Mouse (Mus musculus) gastrocnemius, postnatal 25 days (tissue): ENCODE measurements around the gene Cep290. TPM values are rescaled to one million over a fixed set of nuclear protein-coding genes. Genes with fewer than 3 reads are reported as not detected.
A peak's percentile ranks its signal among the peaks of the same experiment; 100 is the strongest.
"Not testable (repeated sequence)": the region's sequence is repeated elsewhere in the genome, so short reads cannot be mapped to it uniquely, and the experiment has no call there.

Source experiments
- DNase-seq: peaks from one replicate; pipeline ENCODE4 v3.0.0; 2022
- long read RNA-seq, 2 experiments: library from polyadenylated mRNA; stranded (forward); transcript quantifications; one replicate each; pipeline ENCODE4 v2.0.0; 2021
- total RNA-seq, 2 experiments: library from RNA; stranded (reverse); gene quantifications; 1 replicate in 1 of 2; 2 replicates in 1 of 2; pipeline ENCODE4 v1.2.3; 2021

Gene Cep290
- 1 to 10 TPM; 2.0 to 2.9 TPM for total RNA-seq
- long read RNA-seq, experiment 1, partial matches to known transcripts, result 0 of 1 reads
- long read RNA-seq, experiment 1, other reads (novel, unspliced or antisense), result 1 of 1 reads
- long read RNA-seq, experiment 2, full-length matches to known transcripts, result 1 of 1 reads
- long read RNA-seq, experiment 2, partial matches to known transcripts, result 0 of 1 reads
- long read RNA-seq, experiment 2, other reads (novel, unspliced or antisense), result 0 of 1 reads

- DNase-seq, result peak; percentile 94
Observed at GRCm38 (mm10) chr10:100487097-100487978, at the start of gene Cep290, which contains the start of gene Tmtc3. Gene Cep290, plus strand, starts transcription at chr10:100487558. Gene Tmtc3, minus strand, starts transcription at chr10:100487350.

DNA sequence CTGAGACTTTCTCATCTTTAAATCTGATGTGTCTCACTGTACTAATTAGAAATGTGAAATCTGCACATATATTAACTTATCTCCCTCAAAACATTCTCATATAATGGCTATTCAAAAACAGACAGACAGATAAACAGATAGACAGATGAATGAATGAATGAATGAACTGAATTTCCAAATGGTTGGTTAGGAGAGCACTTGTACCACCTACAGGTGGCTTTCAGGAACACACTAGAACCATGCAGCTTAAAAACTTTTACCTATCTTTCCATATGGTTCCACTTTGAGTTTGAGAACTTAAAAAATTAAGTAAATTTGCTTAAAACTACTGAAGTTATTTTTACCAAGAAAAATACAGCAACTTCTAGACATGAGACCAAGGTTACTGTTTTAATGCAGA lies 38.0 kb upstream of the Cep290 start:
- DNase-seq, result no peak

GRCm38 (mm10) chr10:100460515-100460914 lies 26.8 kb upstream of the Cep290 start:
- no peak for DNase-seq

DNA sequence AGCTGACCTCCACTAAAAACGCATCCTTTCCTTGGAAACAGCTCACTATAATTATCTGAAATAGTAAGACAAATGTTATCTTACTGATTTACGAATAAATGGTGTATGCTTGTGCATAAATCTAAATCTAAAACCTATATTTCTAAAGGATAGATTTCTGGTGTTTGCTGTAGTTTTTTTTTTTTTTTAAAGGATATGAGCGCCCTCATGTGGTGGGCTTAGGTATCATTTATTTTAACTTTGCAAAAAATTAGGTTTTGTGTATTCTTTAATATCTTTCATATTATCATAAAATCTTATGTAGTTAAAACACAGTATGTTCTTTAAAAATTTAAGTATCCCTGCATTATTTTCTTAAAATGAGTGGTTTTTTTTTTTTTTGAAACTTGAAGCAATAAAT lies 12.3 kb upstream of the Cep290 start:
- DNase-seq, result no peak

GRCm38 (mm10) chr10:100479538-100479937 lies 7.8 kb upstream of the Cep290 start:
- no peak for DNase-seq

DNA sequence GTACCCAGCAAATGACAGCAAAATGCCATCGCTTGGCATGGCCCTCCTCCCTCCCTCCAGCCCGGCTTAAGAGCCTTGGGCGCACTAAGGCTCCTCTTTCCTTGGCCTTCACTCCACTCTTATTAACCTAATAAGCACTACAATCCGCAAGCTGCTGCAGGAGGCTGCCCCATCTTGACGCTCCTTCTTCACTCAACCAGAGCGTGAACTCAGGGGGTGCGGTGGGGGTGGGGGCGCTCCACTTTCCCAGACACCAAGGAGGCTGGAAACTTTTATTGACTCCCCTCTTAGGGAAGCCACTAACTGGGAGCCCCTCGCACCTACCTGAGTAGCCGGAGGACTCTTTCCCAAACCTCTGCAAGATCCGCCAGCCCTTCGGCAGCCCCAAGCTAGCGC lies 659 bp upstream of the Cep290 start:
- peak; percentile 5 for DNase-seq

DNA sequence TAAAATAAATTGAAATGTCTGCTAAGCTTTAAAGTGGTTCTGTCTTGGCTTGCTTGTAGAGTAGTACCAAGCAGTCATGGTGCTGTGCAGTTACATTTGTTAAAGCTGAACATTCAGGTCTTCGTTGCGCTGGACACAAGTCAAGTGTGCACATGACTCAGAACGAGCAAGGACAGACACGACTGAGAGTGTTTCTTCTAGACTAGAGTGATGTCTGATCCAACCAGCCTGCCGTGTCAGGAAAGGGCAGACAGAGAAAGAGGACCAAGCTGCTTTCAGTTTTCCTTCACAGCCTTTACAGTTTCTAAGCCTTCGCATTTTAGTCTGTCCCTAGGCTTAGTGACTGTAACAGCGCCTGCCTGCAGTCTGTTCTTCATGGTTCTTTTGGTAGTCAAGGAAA lies 4.6 kb downstream of the Cep290 start:
- DNase-seq, result no peak

GRCm38 (mm10) chr10:100498309-100498708 lies 11.0 kb downstream of the Cep290 start:
- DNase-seq, result no peak

DNA sequence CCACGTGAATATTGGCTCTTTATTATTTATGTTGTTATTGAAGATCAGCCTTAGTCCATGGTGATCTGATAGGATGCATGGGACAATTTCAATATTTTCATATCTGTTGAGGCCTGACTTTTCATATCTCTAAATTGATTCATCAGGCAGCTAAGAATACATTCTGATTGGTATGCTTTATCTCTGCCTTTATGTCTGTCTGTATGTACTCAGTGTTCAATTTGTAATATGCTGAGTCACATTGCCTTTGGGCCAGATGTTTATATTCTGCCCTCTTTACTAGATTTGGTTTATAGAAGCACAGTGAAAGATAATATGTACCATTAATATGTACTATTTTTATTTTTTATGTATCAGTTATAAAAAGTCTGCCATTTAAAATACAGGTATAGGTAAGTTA lies 20.8 kb downstream of the Cep290 start:
- no peak for DNase-seq

DNA sequence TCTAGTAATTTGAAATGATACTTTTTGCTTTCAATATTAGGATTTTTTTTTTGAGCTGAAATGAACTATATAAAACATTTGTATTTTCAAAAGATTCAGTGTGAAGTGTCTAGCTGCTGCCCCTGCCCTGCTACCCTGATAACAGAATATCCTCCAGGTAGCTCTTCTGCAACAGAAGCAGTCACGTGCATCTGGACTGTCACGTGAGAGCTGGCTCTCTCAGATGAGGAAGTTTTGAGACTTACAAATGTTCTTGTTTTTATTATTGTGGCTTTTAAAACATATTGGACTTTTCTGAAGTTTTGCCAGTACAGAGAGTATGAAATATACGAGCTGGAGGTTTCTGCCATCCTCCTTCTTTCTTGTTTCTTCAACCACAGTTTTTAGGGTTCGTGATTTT lies 34.3 kb downstream of the Cep290 start:
- DNase-seq, result no peak

DNA sequence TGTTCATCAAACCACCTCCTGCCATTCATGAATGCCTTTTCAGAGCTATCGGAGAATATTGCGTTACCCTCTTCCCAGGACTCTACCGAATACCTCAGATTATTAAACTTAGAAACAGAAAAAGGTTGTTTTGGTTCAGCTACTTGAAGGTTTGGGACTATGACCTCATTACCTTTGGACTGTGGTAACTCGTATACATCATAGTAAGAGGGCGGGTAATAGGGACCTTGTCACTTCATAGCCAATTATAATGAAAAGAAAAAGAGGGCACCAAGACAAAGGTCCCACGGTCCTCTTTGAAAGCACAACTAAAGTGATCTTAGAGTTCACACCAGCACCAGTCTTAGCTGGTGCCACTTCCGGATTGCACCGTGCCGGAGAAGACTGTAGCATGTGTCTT lies 35.0 kb downstream of the Cep290 start:
- no peak for DNase-seq

DNA sequence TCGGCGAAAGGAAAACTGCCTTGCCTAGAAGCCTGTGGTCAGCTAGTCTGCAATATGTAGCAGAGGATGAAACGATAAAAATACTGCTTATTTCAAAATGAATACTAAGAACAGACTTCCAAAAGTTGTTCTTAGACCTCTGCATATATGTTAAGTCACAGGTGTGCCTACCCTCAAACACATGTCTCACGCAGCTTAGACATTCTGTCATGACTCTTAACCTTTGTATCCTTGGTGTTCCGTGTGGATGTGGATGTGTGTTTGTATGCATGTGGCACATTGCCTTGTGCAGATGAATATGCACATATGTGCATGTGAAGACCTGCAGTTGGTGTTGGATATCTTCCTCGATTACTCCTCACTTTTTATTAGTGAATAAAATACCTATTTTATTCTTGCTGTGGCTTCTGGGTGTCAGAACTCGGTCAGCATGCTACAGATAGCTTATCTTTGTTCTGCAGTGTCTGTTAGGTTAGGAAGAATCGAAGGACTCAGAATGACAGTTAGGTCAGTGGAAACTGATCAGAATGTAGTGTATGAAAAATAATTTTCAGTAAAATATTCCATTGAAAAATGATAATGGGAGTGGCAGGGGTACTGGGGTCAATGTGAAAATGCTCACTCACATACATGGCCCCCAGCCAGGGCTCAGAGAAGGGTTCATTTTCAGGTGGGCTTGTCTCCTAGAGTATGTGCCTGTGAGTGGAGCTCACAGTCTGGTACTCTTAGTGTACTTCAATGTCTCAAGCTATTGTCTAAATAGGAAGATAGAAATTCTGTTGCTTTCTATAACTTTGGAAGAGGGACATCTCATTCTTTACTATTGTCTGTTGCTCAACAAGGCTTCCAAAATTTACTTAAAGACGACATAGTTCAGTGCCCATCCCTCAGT lies 37.4 kb downstream of the Cep290 start:
- DNase-seq, result no peak

DNA sequence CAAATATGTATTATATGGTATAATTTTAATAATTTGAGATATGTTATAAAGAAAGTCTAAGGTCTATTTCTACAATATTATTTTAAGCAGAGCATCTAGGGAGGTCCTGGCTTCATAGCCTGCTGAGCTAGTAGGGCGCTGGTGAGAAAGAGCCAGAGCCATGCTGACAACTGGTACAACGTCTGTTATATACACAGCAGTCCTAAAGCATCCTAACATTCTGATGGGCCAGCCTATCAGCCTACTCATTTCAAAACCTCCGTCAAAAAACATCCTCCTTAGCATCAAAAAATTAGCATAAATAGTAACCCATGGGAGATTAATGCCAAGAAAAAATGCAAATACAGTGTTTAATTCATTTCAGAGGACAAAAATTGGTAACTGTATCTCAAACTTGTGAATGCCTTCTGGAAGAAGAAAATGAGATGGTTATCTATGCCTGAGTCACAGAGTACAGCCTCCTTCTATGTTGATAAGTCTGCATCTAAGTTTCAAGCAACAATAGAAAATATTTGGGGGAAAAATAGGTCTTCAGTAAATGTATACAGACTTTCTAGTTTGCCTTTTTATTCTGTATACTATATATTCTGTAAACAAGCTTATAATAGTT lies 69.3 kb downstream of the Cep290 start:
- DNase-seq, result no peak

GRCm38 (mm10) chr10:100560194-100560883 lies 73.0 kb downstream of the Cep290 start:
- not testable (repeated sequence) for DNase-seq

- no peak for DNase-seq
Observed at GRCm38 (mm10) chr10:100564112-100564511, 76.8 kb downstream of the Cep290 start.

DNA sequence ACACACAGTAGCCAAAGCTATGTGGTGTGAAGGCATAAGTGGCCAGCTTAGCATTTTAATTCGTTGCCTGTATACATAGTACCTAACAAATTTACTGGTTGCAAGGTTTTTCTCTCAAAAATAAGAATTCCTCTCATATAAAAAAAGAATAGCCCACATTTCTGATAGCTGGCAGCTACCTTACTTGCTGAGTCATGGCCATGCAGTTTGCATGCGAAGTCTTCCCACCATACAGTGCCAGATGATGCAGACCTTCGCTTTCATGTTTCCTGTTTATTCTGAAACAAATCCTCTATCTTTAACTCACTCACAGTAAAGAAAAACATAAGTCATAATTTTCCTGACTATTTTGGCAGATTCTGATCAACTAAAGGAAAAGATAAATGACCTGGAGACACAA lies 84.3 kb downstream of the Cep290 start:
- DNase-seq, result no peak

GRCm38 (mm10) chr10:100574505-100575149 lies 87.3 kb downstream of the Cep290 start:
- no peak for DNase-seq

GRCm38 (mm10) chr10:100575294-100575693 lies 87.9 kb downstream of the Cep290 start:
- DNase-seq, result no peak

DNA sequence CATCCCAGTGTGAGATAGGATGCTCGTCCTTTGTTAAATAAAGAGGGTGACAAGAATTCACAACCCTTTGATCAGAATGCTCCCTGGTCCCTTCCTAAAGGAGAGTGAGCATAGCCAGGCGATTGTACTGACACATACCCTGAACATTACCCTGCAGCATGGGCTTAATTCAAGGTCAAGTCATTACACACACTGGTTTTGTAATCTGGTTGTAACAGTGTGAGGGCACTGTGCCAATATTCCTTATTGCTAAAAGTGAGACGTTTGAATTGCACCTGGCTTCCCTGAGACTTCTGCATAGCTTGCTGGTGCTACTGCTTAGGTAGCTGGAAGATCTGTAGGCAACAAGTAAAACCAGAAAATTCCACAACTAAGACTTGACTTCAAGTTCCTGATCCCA lies 96.8 kb downstream of the Cep290 start:
- no peak for DNase-seq

GRCm38 (mm10) chr10:100588524-100588923 lies 101.2 kb downstream of the Cep290 start:
- no peak for DNase-seq

DNA sequence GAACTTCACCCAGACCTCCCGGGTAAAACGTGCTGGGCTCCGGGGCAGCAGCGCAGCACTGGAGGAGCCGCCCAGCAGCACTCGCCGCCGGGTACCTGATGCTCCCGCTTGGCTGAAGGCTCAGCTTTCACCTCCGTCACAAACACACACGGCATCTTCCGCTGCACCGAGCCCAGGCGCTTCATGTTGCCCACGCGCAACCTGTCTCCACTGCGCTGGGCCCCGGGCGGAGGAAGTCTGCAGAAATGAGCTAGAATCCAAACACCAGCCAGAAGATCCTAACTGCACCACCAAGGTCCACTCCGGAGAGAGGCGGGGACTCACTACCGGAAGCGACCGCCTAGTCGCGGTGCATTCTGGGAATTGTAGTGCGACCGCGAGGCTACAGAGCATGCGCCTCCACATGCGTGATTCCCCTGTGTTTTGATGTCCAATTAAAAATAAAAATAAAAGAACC lies 101.6 kb downstream of the Cep290 start:
- peak; percentile 82 for DNase-seq
